Mouse (Mus musculus): ENCODE results near the gene Kxd1.
"Not testable (repeated sequence)": the region's sequence is repeated elsewhere in the genome, so short reads cannot be mapped to it uniquely, and the experiment has no call there.

Kxd1 gene

GRCm38 (mm10) chr8:70513441-70513840 is 14.3 kb downstream of the Kxd1 start:
- DNase-seq (ENCODE audit: low read depth, low spot score): no peak

GRCm38 (mm10) chr8:70512253-70512903 is 15.4 kb downstream of the Kxd1 start:
- no peak for DNase-seq (ENCODE audit: low read depth, low spot score)

GRCm38 (mm10) chr8:70511770-70512169 is 16.0 kb downstream of the Kxd1 start:
- no peak for DNase-seq (ENCODE audit: low read depth, low spot score)

GRCm38 (mm10) chr8:70511174-70511573 is 16.6 kb downstream of the Kxd1 start:
- not testable (repeated sequence) for DNase-seq (ENCODE audit: low read depth, low spot score)

- peak; percentile 99 for DNase-seq (ENCODE audit: low read depth, low spot score)
Observed at GRCm38 (mm10) chr8:70510228-70510915, 17.4 kb downstream of the Kxd1 start, which contains the start of gene Uba52. TSS of gene Uba52 (minus strand) at chr8:70510801.

- DNase-seq (ENCODE audit: low read depth, low spot score): no peak
Observed at GRCm38 (mm10) chr8:70509281-70509952, 18.3 kb downstream of the Kxd1 start.

GRCm38 (mm10) chr8:70507027-70507393 is 20.7 kb downstream of the Kxd1 start:
- DNase-seq (ENCODE audit: low read depth, low spot score): no peak

- peak; percentile 94 for DNase-seq (ENCODE audit: low read depth, low spot score)
Observed at GRCm38 (mm10) chr8:70506328-70507026, 21.3 kb downstream of the Kxd1 start, which contains the start of gene Rex1bd. TSS of gene Rex1bd (minus strand) at chr8:70506752.

- DNase-seq (ENCODE audit: low read depth, low spot score): no peak
Observed at GRCm38 (mm10) chr8:70505698-70506327, 21.9 kb downstream of the Kxd1 start.

GRCm38 (mm10) chr8:70504851-70505250 is 22.9 kb downstream of the Kxd1 start:
- peak; percentile 85 for DNase-seq (ENCODE audit: low read depth, low spot score)

GRCm38 (mm10) chr8:70504291-70504716 is 23.5 kb downstream of the Kxd1 start:
- peak; percentile 62 for DNase-seq (ENCODE audit: low read depth, low spot score)

- DNase-seq (ENCODE audit: low read depth, low spot score): peak; percentile 76
Observed at GRCm38 (mm10) chr8:70503062-70503750, 24.6 kb downstream of the Kxd1 start.

GRCm38 (mm10) chr8:70502540-70502939 is 25.2 kb downstream of the Kxd1 start:
- no peak for DNase-seq (ENCODE audit: low read depth, low spot score)

- no peak for DNase-seq (ENCODE audit: low read depth, low spot score)
Observed at GRCm38 (mm10) chr8:70501820-70502529, 25.8 kb downstream of the Kxd1 start.

GRCm38 (mm10) chr8:70500386-70501301 is 27.1 kb downstream of the Kxd1 start:
- DNase-seq (ENCODE audit: low read depth, low spot score): no peak

GRCm38 (mm10) chr8:70495771-70496062 is 32.0 kb downstream of the Kxd1 start:
- DNase-seq (ENCODE audit: low read depth, low spot score): no peak

- no peak for DNase-seq (ENCODE audit: low read depth, low spot score)
Observed at GRCm38 (mm10) chr8:70495001-70495770, 32.6 kb downstream of the Kxd1 start.

- no peak for DNase-seq (ENCODE audit: low read depth, low spot score)
Observed at GRCm38 (mm10) chr8:70494416-70494945, 33.3 kb downstream of the Kxd1 start.
